Mouse (Mus musculus): ENCODE data around the gene Ankrd13c.

Gene Ankrd13c

DNA sequence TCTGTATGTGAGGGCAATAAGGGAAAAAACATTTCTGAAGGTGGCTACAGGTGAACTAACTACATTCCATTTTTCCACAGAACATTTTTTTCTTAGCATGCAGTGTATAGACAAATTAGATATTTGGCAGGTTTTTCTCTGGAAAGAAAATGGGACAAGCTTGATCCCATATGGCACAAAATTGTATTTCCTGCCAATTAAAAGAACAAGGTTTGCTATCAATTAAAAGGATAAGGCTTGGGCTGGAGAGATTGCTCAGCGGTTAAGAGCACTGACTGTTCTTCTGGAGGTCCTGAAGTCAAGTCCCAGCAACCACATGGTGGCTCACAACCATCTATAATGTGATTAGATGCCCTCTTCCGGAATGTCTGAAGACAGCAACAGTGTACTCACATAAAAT lies 8.4 kb downstream of the Ankrd13c start:
- no peak for DNase-seq (ENCODE audit: low spot score)

- no peak for DNase-seq (ENCODE audit: low spot score)
These were observed 9.2 kb downstream of the Ankrd13c start for GRCm38 (mm10) chr3:157956201-157956600.

DNA sequence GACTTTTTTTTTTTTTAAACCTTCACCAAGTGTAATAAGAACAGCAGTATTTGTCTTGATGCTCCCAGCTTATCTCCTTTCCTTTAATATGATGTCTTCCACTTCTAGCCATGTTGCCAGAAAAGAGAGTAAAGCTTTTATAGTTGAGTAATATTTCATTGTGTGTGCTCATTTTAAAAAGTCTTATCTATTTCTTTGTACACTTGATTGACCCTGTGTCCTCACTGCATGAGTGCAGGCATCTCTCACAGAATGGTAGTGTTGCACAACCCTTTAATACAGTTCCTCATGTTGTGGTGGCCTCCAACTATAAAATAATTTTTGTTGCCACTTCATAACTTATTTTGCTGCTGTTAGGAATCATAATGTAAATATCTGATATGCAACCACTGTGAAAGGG lies 10.3 kb downstream of the Ankrd13c start:
- DNase-seq (ENCODE audit: low spot score), result no peak

- DNase-seq (ENCODE audit: low spot score), result no peak
These were observed 24.1 kb downstream of the Ankrd13c start for GRCm38 (mm10) chr3:157971151-157971550.

- DNase-seq (ENCODE audit: low spot score), result no peak
These were observed 26.2 kb downstream of the Ankrd13c start for GRCm38 (mm10) chr3:157973236-157973635.

- DNase-seq (ENCODE audit: low spot score), result no peak
These were observed 32.6 kb downstream of the Ankrd13c start for GRCm38 (mm10) chr3:157979619-157980018.

DNA sequence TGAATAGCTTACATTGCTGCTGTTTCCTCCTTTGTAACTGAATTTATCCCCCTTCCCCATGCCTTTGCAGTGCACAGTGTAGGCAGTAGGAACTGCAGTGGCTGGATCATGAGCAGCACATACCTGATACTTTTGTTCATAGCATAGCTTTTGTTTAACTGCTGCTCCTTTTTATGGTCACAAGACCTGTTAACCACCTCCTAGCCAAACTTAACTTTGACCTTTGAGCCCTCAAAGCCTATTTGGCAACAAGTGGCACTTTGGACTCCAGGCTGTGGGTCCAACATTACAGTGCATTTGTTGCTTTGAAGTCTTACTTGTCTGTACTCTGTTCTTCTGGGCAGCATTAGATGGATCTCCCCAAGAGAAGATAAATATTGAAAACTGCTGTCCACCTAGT lies 46.3 kb downstream of the Ankrd13c start:
- no peak for DNase-seq (ENCODE audit: low spot score)

GRCm38 (mm10) chr3:157995726-157996125 lies 48.7 kb downstream of the Ankrd13c start:
- DNase-seq (ENCODE audit: low spot score), result no peak

DNA sequence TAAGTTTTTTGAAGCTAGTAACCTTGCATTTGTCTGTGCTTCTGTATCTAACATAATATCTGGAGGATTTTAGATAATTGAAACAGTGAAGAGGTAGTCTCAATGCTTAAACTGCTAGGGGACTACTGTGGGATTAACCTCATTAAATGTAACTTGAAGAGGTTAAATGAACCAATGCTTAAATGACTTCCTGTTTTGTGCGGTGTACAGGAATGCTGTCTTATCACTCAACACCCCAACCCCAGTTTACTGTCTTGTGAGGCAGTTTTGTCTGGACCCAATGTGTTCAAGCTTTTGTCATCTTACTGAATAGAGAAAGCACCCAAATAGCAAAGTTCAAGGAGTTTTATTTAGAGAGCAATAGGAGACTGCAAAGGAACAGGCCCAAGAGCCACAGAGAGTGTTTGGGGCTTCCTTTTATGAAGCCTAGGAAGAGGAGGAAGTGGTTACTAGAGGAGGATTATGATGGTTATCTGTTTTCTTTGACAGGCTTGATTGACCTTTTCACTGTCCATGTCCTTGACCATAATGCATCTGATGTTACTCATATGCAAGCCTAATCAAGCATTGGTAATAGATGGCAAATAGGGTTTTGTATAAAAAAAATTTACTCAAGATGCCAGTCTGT lies 51.8 kb downstream of the Ankrd13c start:
- no peak for DNase-seq (ENCODE audit: low spot score)

DNA sequence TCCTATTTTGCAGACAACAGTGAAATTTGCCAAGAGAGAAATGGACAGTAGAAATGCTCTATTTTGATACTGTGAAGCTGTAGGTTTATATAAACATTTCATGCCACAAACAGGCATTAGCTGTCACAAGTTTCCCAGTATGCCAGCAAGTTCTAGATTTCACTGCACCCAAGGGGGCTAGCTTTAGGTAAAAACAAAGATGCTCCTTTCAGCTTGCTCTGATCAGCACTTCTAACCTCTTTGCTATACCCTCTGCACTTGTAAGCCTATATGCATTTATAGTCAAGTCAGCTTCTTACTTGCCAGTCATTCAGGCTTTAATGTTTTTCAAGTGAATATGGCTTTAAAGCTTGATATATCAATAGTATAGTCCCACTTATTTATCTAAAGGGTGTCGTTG lies 61.6 kb downstream of the Ankrd13c start:
- DNase-seq (ENCODE audit: low spot score), result no peak

DNA sequence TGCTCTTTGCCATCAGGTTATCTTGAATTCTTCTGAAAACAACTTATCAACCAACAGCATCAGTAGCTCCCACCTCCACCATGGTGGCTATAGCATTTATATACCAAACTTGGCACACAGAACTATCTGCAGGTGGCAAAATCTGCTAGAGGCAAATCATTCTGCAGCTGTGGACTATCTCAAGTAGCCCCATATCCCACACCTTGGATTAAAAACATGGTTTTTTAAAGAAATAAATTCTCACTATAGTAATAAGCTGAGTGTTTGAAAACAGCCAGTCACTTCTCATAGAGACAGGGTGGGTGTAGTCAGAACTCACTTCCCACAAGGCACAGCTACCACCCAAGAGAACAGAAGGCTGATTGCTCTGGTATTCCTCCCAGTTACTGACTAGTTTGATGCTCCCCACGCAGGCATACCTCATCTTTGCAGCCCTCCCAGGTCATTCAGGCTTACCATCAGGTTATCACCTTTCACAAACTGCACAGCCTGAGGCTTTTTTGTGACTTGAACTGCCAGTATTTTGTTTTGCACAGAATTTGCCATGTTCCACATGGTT lies 62.8 kb downstream of the Ankrd13c start:
- no peak for DNase-seq (ENCODE audit: low spot score)

DNA sequence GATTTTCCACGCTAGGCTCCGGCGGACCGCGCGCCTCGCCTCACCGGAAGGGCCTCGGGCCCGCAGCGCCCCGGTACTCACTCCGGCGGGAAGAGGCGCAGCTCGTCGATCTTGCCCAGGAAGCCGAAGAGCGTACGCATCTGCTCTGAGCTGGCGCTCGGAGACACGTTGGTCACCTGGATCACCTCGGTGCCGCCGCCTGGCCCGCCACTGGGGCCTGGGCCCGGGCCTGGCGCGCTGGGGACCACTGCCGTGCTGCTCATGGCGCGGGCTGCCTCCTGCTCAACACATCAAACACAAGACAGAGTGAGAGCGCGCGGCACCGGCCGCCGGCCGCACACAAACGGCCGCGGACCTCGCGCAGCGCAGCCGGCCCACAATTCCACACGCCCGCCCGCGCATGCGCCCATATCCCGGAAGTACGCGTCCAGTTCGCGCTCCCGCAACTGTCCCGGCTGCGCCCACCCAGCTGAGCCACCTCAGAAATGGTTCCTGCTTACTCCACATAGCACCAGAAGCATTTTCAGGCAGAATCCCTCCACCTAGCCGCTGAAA lies 84.4 kb downstream of the Ankrd13c start:
- peak; percentile 95 for DNase-seq (ENCODE audit: low spot score)

GRCm38 (mm10) chr3:158032106-158032505 lies 85.1 kb downstream of the Ankrd13c start:
- DNase-seq (ENCODE audit: low spot score), result no peak

DNA sequence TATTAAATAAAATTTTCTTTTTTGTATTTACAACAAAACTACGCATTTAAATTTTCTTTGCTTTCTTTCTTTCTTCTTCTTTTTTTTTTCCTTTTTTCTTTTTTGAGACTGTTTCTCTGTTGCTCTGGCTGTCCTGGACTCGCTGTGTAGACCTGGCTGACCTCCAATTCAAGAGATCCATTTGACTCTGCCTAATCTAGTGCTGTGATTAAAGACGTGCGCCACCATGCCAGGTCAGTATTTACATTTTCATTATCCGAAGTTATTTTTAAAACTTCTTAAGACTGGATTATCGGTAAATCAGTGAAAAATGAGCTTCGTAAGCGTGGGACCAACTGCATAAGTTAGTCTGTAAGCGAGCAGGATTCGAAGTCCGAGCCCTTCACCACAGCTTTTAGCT lies 88.8 kb downstream of the Ankrd13c start:
- no peak for DNase-seq (ENCODE audit: low spot score)

DNA sequence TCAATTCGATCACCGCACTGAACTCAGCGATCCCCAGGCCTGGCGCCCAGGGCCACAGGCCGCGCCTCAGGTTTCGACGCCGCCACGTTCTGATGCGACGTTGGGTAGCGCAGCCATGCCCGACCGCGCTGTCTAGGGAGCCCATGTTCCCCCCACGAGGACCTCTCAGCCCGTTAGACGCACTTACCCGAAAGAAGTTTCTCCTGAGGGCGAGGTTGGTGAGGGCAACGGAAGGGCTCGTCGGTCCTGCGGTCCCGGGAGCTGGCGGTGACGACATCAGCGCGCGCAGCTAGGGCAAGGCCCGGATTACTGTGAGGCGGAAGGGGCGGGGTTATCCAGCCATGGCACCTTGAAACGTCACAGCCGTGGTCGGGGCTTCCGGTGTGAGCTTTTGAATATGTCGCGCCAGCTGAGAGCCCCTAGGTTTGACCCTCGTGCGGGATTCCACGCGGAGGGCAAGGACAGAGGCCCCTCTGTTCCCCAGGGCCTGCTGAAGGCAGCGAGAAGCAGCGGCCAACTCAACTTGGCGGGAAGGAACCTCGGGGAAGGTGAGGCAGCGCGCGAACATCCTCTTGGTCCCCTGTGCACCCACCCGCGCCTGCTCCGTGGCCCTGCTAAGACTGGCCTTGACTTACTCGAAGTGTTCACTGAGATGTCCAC lies 89.4 kb downstream of the Ankrd13c start, which contains the start of the genes Srsf11 and Lrrc40:
TSS of gene Srsf11 (minus strand) at position 311 of the 660 bp plus-strand sequence.
TSS of gene Lrrc40 (plus strand) at position 334 of the 660 bp plus-strand sequence.
- peak; percentile 98 for DNase-seq (ENCODE audit: low spot score)

DNA sequence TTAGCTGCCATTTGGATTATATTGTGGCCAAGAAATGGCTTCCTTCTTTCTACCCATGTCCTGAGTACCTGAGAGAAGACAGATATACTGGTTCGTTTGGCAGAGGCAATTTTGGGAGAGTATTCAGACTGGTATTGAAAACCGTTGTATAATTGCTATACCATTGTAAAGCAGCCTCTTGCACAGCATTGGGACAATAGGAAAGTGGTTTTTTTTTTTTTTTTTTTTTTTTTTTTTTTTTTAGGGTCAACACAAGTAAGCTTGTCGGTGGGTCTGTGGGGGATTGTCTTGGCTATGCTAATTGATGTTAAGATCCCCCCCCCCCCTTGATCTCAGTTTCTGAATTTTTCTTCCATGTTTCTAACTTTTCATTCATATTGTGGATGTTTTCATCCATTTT lies 91.1 kb downstream of the Ankrd13c start:
- no peak for DNase-seq (ENCODE audit: low spot score)

DNA sequence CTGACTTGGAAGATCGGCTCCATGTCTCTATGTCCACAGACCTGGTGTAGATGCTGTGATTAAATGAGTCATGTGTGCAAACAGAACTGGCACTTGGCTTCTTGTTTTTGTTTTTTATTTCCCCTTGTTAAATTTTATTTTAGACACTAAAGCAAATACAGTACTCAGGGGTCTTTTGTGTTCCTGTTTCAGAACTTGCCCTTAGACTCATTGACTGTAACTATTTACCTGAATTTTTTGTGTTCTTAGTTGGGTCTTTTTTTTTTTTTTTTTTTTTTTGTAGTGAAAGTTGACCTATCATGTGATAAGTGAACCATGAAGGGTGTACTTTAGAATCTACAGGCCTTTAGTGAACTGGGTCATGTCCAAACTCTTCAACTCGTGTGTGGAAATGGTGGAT lies 93.7 kb downstream of the Ankrd13c start:
- no peak for DNase-seq (ENCODE audit: low spot score)

DNA sequence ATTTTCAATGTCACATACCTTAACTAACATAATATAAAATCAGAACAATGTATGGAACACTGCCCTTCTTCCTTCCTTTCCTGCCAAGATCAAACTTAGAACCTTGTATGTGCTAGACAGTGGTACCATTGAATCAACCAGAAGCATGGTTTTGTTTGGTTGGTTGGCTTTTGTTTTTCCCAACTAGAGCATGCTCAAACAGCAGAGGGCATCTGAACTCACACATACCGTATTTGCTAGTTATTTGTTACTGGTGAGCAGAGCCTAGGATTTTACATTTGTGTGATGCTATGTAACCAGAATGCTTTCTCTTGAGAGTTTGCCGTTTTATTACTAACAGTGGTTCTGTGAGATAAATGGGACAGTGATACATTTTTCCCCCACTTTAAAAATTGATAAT lies 102.5 kb downstream of the Ankrd13c start:
- no peak for DNase-seq (ENCODE audit: low spot score)
